In the genomic region with DNA sequence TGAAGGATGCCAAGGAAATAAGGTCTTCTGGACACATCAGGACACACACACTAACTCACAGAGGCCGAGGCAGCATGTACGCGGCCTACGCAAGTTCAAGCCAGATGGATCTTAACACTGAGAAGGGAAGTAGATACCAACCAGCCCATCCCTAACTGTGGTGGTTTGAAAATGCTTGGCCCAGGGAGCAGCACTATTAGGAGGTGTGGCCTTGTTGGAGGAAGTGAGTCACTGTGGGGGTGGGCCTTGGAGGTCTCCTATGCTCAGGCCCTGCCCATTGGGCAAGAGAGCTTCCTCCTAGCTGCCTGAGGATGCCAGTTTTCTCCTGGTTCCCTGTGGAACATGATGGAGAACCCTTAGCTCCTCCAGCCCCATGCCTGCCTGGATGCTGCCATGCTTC, we compare ENCODE assay signal across 1 mouse cellular context.
TF ChIP-seq lines count a peak whose summit lies in the region.

No protein-coding gene starts in this region.

TF ChIP-seq in MEL, 35 proteins besides CTCF, POLR2A, EP300 and RAD21:
- TF ChIP-seq USF2 (IDR thresholded peaks at IDR 0.05; ENCODE audit: borderline replicate concordance in 1 of 2, insufficient read depth in 1 of 2, low read depth in 1 of 2, low read length in 2 of 2) (no peak), GATA1 (IDR thresholded peaks at IDR 0.05; ENCODE audit: low read depth, low read length) (no peak), TBP (IDR thresholded peaks at IDR 0.05; ENCODE audit: low read depth, low read length) (no peak), POLR2AphosphoS5 (IDR thresholded peaks at IDR 0.05; ENCODE audit: borderline replicate concordance, low read depth, low read length) (no peak), USF1 (IDR thresholded peaks at IDR 0.05; ENCODE audit: low read depth, low read length) (no peak), ZC3H11A (IDR thresholded peaks at IDR 0.05; ENCODE audit: low read depth, low read length) (no peak), CHD2 (IDR thresholded peaks at IDR 0.05; ENCODE audit: low read length) (no peak), MAX (IDR thresholded peaks at IDR 0.05; ENCODE audit: low read length) (no peak), MEF2A (IDR thresholded peaks at IDR 0.05; ENCODE audit: extremely low read depth, insufficient replicate concordance, low read depth, low read length, poor library complexity, severe bottlenecking) (no peak), CHD1 (IDR thresholded peaks at IDR 0.05; ENCODE audit: low read depth, low read length) (no peak), POLR2AphosphoS2 (IDR thresholded peaks at IDR 0.05; ENCODE audit: low read length) (no peak), JUND (IDR thresholded peaks at IDR 0.05; ENCODE audit: low read depth, low read length) (no peak), NRF1 (IDR thresholded peaks at IDR 0.05; ENCODE audit: insufficient read depth, low read depth, low read length, poor library complexity, severe bottlenecking) (no peak), SIN3A (IDR thresholded peaks at IDR 0.05; ENCODE audit: low read length) (no peak)
